Mouse (Mus musculus) splenic B cell, adult 2 months (primary cell): ENCODE data around the gene Trpm6.

Experiments used
- DNase-seq: peaks from one replicate; pipeline ENCODE4 v3.0.0-alpha.2; 2011; ENCODE audit warnings: low read depth, low spot score
- H3K27me3 ChIP-seq: 2 replicates; pipeline ENCODE4 v1.6.1; 2012; ENCODE audit warnings: mild to moderate bottlenecking, low read length, moderate library complexity, mixed read lengths; ENCODE audit not compliant: control insufficient read depth, poor library complexity, insufficient read depth, severe bottlenecking
- H3K36me3 ChIP-seq: 2 replicates; pipeline ENCODE4 v1.6.1; 2012; ENCODE audit warnings: mild to moderate bottlenecking, low read length, moderate library complexity, mixed read lengths; ENCODE audit not compliant: control insufficient read depth, poor library complexity, insufficient read depth, severe bottlenecking

Trpm6 gene

DNA sequence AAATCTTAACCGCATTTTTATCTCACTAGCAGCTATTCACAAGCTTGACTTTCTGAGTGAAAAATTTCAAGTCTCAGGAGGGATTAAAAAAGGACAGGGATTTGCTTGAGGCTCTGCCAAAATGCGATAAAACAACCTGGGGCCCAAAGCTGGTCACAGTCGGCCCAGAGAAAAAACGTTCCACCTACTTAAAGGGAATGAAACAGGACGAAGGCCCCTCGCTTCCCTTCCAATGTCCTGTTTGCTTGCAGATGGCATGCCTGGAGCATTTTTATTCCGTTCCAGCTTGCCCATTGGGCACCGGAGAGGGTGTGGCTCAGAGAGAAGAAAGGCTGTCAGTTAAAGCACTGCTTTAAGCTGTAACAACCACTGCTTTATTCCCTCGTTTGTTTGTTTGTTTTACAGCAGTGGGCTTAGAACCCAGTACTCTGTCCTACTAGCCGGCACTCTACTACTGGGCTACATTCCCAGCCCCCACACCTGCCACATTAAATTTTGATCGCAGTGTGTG, 139.4 kb downstream of the Trpm6 start:
- no peak for DNase-seq
- Histone ChIP-seq H3K36me3 (no peaks in the 10 kb centered on the region), H3K27me3 (no peaks in the 10 kb centered on the region)

DNA sequence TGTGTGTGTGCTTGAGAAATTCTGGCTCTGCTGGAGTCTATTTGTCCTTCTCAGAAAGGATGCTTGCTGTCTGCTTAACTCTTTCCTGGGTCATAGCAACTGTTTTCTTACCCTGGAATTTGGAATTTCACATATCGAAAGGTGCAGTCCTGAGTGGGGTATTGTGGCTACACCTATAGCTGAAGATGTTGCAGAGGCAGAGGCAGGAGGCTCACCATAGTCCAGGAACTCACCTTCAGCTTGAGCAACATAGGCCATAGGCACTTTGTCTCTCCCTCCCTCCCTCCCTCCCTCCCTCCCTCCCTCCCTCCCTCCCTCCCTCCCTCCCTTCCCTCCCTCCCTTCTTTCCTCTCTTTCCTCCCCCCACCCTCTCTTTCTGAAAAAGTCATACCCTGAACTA, 139.8 kb downstream of the Trpm6 start:
- H3K36me3 ChIP-seq: no peaks in the 10 kb centered on the region
- H3K27me3 ChIP-seq: no peaks in the 10 kb centered on the region
- no peak for DNase-seq

DNA sequence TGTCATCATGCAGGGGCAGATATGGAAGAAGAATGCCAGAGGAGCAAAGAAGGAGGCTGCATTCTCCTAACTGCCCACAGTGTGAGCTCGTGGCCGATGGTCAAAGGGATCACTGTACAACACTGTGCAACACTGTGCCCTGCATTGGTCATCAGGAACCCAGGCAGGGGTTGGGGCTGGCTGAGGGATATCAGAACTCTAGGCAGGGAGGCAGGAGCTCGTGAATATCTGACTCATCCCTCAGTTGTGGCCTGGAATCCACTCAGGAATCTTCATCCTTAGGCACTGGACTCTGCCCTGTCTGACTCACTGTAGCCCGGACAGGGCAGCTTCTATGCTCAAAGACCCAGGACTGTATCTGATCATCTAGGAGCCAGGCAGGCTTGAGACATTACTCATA, 140.4 kb downstream of the Trpm6 start:
- DNase-seq: no peak
- H3K27me3 ChIP-seq: no peaks in the 10 kb centered on the region
- no peaks in the 10 kb centered on the region for H3K36me3 ChIP-seq

DNA sequence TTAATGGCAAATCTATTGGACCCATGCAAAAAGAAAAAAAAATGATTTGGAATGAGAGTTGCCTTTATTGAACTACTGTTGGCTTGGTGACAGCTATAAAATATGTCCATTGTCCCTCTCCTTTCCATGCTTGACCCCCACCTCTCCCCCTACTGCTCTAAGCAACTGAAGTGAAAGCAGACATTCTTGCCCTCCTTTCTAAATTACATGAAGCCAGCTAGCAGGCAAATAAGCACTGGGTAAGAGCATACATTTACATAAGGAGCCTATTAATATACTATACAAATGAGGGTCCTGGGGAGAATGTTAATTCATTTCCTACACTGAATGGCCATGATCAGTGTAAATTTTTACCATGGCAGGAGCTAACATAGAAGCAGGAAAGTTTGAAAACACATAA, 148.5 kb downstream of the Trpm6 start:
- Histone ChIP-seq H3K27me3 (no peaks in the 10 kb centered on the region), H3K36me3 (no peaks in the 10 kb centered on the region)
- no peak for DNase-seq

DNA sequence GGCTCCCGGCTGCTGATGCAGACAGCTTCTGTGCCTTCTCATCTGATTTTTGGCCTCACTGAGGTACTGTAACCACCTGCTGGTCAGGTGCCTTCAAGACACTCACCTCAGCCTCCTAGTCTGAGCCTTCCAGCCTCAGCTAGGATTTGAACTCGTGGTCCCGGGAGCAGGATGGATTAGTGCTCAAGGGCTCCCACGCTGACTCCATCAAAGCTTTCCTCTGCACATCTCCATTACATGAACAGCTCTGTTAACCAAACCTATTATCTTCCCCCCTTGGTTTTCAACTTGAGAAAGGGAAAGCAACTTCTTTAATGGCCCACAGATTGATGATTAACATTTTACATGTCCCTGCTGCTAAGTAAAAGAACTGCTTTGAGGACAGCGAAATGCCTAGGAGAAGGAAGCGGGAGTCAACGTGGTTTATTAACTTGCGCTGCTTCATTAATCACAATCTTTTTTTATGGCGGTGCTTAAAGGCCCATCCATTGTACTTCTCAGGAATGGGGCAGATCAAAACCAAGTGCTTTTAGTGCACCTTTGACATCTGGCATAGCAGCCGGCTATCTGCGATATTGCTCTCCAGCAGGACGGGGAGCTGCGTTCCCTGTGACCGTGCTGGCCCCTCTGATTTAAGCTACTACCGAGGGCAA, 152.4 kb downstream of the Trpm6 start:
- no peaks in the 10 kb centered on the region for H3K27me3 ChIP-seq
- no peaks in the 10 kb centered on the region for H3K36me3 ChIP-seq

DNA sequence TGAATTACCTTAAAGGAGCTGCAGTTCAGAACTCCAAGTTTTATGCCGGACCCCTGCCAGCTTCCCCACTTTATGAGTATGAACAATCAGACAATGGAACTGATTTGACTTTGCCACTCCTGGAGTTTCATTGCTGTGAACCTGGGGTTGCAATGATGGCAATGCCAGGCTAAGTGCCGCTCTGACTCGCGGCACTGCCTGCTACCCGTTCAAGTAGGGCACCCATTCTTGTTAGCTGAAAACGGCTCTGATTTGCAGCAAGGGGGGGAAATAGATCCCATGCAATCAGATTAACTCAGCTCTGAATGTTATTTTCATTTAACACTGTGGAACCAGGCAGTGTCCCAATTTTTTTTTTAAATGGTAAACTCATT, 152.9 kb downstream of the Trpm6 start:
- H3K27me3 ChIP-seq: no peaks in the 10 kb centered on the region
- no peaks in the 10 kb centered on the region for H3K36me3 ChIP-seq
- DNase-seq: no peak

More for the DNA sequence above, 152.4 kb downstream of the Trpm6 start:
- DNase-seq: no peak

DNA sequence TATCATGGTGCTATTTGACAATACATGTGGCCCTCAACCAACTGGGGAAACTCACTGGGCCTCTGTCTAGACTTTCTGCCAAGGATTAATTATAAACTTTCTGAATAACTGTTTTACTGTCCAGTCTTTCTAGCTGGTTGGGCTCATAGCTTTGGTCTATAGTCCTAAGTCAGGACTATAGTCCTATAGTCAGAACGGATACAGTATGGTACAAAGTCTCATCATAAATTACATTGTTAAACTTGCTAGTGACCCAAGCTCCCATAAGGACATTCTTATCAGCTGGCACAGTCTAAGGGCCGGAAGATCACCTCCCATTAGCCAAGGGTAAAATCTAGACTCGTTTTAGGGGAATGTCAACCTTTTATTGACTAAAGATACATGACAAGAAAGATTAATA, 155.7 kb downstream of the Trpm6 start:
- no peaks in the 10 kb centered on the region for H3K27me3 ChIP-seq
- DNase-seq: no peak
- H3K36me3 ChIP-seq: no peaks in the 10 kb centered on the region

DNA sequence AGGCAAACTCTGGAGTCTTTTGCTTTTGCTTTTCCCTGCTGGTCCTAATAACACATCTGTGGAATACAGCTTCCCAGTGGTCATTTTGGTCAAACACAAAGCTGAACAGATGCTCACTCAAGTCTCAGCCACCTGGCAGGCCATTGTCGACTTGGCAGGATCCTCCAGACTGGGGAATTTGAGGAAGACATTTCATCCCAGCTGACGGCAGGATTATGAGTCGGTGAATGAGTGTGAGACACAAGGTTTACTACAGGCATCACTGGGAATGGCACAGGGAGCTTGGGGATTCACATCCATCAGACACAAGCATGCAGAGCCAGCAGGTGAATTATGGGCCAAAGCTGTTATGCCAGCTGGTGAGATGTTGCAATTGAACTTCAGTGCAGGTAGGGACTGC, 159.9 kb downstream of the Trpm6 start:
- DNase-seq: no peak
- H3K27me3 ChIP-seq: no peaks in the 10 kb centered on the region
- no peaks in the 10 kb centered on the region for H3K36me3 ChIP-seq

DNA sequence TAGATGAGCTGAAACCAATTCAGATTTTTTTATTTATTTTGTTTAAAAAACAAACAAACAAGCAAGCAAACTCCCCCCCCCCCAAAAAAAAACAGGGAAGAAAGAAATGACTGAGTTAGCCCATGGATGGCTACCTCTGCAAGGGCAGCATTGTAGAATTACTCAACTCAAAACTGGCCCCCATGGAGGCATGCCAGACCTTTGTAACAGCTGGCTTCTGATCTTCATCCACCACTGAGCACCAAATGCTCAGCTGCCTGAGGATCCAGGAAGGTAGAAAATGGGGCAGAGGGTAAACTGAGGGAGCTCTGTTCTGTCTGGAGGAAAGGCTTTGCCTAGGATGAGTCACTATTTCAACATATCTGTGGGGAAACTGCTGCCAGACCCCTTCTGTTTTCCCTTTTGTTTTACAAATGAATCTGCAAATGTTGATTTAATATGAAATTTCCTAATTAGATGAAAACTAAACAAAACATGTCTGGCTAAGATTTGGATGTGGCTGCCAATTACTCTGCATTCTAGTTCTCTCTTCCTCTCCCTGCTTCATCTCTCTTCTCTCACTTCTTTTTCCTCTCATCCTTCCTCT, 162.1 kb downstream of the Trpm6 start:
- Histone ChIP-seq H3K36me3 (no peaks in the 10 kb centered on the region), H3K27me3 (no peaks in the 10 kb centered on the region)
- no peak for DNase-seq

DNA sequence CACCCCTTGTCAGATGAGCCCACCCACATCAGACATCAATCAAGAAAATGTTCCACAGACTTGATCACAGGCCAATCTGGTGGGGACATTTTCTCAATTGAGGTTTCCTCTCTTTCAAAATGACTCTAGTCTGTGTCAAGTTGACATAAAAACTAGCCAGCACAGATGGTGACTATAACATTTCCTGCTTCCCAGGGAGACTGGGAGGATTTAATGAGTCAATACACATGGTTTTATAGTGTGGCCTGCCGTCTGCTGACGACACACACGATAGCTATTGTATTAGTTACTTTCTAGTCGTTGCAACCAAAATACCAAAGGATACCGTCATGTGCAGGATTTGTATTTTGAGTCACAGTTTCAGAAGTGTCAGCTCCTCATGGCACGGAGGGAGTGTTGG, 191.6 kb downstream of the Trpm6 start:
- Histone ChIP-seq H3K36me3 (no peaks in the 10 kb centered on the region), H3K27me3 (no peaks in the 10 kb centered on the region)
- DNase-seq: no peak
